Mouse (Mus musculus): ENCODE data around the gene Hmgn3.
"Not testable (repeated sequence)": the region's sequence is repeated elsewhere in the genome, so short reads cannot be mapped to it uniquely, and the experiment has no call there.

Hmgn3 gene

DNA sequence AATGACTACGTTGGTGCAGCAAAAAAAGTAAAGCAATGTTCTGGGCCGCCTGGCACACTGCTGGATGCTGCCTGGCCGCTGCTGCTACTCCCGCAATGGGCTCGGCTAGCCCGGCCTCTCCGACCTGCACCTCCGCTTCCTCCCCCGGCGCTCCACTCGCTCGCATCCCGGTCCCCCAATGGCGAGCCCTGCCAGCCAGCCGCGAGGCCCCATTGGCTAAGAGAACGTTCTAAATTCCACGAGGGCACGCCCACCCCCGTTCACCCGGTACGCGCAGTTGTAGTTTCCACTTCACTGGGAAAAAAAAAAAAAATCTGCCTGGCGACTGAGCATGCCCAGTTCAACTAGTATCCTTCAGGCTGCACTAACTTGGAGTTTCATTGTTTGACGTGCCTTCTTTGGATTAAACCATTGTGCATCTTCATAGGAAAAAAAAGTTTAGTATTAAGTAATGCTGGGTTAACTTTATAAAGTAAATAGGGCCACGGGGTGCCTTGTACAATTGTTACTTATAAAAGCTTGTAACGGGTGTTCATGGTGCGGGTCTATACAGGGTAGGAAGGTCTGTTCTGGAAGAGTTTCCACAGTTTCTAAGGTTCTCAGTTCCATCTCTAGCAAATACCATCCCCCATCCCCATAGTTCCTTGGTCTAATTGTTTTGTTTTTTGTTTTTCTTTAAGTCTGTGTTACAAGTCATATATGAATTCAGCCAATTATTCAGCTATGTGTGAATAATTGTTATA, at the start of gene Hmgn3:
Gene Hmgn3 (minus strand): TSS at position 240 of the 743 bp plus-strand sequence.
- DNase-seq (ENCODE audit: low spot score in 2 of 2) = peak; percentile 97 to 98

DNA sequence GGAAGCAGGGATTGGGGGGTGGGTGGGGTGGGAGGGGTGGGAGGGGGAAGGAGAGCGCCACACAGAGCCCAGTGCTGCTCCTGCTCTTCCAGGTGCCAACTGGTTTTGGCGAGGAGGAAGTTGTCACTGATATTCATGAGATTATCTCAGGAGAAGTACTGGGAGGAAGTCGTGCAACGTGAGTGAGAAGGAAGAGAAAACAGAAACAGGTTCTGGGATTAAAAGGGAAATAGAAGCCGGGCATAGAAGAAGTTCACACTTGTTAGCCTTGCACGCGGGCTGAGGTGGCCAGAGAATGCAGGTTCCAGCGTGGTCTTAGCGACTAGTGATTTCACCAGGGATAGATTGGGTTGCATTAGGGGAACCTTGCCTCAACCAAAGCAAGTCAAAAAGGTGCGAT, 49.3 kb upstream of the Hmgn3 start:
- no peak for DNase-seq (ENCODE audit: low spot score in 2 of 2)

DNA sequence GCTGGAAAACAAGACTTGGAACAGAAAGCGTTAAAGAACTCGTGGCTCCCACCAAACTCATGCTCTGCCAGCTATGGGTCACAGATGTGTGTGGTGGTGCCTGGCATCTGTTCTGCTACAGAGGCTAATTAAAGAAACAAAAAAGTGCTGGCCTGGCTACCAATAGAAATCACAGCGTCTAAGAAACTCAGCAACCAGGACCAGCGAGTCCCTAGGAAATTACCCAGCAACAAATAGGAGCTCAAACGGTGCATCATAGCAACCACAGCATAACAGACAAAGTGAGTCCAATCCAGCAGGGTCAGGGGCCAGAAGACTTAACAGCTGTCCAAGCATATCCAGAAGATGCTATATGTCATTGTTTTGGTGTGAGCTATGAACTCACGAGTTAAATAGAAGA, 48.5 kb upstream of the Hmgn3 start:
- DNase-seq (ENCODE audit: low spot score in 2 of 2) = no peak

DNA sequence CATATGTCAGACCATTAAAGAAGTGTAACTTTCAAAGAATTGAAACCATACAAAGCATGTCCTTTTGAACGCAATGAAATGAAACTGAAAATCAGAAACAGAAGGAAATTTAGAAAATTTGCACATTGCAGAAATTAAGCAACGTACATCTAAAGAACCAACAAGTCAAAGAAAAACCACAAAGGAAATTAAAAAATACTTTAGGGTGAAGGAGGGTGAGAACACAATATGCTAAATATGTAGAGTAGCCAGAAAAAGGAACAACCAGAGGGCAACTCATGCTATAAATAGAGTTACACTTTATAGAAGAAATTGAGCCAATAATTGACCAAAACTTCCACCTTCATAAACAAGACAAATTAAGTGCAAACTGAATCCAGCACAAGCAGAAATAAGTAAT, 41.3 kb upstream of the Hmgn3 start:
- no peak for DNase-seq (ENCODE audit: low spot score in 2 of 2)

DNA sequence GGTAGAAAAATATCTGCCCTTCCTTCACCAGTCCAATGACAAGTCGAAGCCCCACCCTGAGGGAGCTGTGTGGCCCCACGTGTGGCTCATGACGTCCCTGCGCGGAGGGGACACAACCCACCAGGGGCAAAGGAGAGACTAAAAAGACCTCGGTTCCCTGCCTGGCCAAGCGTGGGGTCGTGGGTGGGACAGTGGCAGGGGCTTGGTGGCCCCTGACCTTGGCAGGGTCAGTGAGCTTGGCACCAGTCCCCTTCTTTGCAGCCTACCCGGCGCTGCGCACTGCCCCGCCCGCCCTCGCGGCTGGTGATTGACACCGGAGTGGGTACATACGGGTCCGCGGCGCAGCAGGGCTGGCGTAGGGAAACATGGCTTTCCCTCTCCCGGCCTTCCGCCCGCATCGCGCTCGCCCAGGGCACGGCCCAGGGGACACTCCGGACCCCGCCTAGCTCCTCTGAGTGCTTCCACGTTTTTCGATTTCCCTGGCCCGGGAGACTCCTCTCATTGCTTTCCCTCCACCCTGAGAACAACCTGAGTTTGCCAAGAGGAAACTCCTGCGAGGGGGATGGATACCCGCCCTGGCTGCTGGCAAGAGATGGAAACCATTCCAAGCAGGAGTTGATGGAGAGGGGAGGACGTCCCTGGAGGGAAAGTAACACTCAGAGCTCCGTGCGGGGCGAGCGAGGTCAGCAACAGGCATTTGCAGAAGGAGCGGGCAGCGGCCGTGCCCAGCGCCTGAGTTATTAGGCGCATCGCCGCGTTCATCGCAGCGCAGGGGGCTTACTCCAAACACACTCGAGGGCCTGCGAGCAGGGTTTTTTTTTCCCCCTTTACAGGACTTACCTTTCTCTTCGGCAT, 667 bp downstream of the Hmgn3 start:
- DNase-seq (ENCODE audit: low spot score in 2 of 2) = peak; percentile 86 to 89

DNA sequence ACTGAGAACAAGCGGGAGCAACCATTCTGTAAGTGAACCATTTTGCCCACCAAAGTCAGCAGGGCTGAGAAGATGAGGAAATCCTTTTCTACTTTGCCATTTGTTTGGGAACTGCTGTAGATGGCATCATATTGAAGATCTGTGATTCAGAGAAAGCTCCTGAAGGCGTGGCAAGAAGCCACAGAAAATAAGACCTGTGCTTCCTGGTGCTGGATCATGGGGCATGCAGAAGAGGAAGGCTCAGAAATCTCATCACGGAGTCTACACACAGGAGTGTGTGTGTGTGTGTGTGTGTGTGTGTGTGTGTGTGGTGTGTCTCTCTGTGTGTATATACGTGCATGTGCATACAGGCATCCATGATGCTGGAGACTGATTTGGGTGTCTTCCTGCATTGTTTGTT, 16.7 kb downstream of the Hmgn3 start:
- no peak for DNase-seq (ENCODE audit: low spot score in 2 of 2)

DNA sequence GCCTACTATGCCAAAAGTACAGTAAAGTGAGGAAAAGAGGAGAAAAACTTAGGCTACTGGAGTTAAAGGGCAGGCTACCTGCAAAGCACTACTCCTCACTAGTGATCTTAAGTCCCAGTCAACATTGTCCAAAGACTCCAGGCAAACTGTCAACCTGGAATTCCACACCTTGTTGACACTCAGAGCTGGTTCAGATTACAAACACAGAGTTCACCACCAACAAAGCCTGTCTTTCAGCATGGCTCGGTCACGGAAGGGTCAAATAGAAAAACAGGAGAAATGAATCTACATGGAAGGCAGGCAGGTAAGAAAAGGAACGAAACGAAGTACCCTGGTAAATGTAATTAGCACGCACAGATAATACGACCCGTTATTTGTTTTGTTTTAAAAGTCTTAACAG, 18.6 kb downstream of the Hmgn3 start:
- no peak for DNase-seq (ENCODE audit: low spot score in 2 of 2)

DNA sequence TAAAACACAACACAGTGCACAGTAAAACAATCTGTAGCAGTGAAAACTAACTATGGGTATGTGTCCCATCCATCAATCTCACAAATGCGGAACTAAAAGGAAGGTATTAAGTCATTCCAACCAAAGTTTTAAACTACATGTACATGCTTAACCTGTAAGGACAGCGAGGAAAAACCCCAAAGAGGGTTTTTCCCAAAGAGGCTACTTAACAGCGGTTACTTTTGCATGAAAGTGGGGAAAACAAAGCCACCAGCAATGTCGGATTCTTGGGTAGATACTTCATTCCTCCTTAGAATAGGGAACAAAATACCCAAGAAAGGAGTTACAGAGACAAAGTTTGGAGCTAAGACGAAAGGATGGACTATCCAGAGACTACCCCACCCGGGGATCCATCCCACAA, 20.0 kb downstream of the Hmgn3 start:
- DNase-seq (ENCODE audit: low spot score in 2 of 2) = not testable (repeated sequence)

DNA sequence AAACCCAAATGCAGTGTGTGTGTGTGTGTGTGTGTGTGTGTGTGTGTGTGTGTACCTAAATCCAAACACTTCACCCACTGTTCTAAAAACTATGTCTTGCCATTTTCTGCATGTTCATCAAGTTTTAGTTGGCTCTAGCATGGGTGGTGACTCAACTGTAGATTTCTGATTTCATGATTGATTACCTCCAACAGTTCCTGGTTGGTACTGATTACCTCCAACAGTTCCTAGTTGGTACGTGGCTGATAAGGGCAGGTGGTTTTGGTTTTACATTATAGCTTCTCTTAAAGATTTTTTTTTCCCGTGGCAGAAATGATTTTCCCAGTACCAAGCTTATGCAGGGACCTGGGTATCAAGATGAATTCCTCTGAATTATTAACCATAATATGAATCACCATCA, 27.3 kb downstream of the Hmgn3 start:
- no peak for DNase-seq (ENCODE audit: low spot score in 2 of 2)

DNA sequence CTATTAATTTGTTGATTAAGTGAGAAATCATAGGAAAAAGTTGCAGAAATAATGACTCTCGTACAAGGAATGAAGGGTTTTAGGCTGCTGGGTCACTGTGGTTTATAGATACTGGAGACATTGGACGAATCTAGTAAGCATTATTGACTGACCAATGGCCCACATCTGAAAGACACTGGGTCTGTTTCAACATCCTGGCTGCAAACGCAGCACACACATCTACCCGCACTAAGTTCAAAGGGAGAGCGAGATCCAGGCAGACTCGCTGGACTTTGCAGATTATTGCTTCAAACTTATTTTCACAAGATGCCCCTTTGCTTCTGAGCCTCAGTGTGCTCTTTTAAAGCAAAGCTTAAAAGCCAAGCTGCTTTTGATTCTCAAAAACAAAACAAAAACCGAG, 29.0 kb downstream of the Hmgn3 start:
- no peak for DNase-seq (ENCODE audit: low spot score in 2 of 2)

DNA sequence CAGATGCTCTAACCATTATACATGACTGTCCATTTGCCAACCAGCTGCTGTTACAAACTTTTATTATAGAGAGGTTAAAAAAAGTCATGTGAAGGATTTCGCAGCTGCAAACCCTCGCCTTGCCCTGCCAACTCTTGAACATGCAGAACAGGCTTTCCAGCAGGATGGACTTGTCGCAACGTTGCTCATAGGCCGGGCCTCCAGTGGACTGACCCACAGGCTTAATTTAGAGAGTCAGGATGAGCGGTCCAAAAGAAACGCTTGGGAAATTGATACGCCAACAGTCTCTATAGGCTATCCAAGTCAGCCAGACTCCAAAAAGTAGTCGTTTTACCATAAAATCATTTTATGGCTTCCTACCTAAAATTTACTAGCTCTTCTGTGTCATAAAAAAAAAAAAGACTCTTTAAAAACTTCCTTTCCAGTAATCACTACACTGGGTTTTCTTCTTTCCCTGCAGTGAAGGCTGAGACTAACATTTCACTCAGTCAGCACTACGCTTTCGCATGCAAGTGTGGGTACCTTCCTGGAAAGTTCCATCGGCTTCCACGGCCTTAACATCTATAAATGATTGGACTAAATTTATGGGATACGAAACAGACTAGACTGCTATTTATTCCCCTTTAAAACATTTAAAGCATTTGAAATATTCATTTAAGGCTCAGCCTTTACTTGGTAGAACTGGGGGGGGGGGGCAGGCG, 29.6 kb downstream of the Hmgn3 start:
- DNase-seq (ENCODE audit: low spot score in 2 of 2) = no peak

DNA sequence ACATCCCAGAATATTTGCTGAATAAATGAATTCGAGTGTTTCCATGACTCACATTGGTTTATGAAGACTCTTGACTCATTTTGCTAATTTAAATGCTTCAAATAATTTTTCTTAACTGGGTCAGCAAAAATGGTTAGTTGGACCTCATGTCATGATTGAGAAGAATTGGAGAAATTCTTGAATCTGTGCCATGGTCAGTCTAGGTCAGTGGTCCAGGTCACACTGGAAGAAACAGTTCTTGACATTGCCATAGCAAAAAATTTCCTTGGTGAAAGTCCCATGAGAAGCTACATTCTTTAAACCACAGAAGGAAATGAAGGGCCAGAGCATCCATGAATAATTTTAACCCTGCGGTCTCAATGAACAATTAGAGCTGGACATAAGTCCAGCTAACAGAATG, 30.8 kb downstream of the Hmgn3 start:
- no peak for DNase-seq (ENCODE audit: low spot score in 2 of 2)

DNA sequence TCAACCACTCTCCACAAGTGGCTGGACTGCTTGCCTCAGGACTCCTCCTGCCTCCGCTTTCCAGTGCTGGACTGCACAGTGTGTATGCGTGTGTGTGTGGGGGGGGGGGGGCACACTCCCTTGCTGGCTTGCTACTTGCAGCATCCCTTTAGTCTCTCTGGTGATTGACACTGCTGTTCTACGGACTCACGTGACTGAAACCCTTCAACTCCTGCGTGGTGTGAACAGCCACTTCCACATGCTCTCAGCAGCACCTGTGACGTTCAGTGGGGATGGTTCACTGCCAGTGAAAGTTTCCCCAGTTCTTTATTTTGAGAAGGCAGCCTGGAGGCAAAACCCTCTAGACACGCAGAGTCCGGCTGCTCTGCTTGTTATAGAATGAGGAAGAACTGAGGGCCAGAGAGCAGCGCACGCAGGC, 32.7 kb downstream of the Hmgn3 start:
- DNase-seq (ENCODE audit: low spot score in 2 of 2) = no peak

DNA sequence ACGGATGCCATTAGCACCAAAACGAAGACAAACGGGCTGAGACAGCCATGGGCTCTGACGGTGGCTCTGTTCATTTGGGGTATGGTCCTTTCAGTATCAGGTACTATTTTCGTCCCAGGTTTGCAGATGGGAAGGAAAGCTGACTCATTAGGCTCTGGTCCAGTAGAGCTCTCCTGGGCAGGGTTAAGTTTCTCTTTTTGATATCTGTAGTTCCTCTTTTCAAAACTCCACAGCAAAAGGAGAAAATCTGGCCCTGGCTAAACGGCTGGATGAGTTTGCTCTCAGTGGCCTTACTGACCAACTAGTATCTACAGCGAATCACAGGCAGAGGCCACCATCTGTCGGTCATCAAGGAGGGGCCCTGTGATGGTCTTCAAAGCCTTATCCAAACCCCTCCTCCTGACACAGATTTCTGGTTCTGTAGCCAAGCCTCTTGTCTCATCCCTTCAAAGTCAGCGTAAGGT, 34.1 kb downstream of the Hmgn3 start:
- DNase-seq (ENCODE audit: low spot score in 2 of 2) = no peak

DNA sequence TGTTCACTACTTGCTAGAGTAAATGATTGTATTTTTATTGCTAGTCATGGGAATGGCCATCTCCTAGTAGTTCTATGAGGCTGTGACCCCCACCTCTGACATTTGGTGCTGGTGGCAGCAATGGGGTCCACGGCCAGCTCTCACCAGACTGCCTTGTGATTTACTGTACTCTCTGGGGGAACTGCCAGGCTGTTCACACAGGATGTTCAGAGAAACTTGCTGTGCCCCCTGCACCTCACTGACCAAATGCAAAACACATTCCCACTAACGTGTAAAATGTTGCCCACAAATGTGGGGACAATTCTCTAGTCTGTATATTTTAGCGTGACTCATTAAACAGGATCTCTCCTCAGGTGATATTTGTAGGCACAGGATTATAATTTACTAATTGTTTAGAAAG, 34.7 kb downstream of the Hmgn3 start:
- no peak for DNase-seq (ENCODE audit: low spot score in 2 of 2)

DNA sequence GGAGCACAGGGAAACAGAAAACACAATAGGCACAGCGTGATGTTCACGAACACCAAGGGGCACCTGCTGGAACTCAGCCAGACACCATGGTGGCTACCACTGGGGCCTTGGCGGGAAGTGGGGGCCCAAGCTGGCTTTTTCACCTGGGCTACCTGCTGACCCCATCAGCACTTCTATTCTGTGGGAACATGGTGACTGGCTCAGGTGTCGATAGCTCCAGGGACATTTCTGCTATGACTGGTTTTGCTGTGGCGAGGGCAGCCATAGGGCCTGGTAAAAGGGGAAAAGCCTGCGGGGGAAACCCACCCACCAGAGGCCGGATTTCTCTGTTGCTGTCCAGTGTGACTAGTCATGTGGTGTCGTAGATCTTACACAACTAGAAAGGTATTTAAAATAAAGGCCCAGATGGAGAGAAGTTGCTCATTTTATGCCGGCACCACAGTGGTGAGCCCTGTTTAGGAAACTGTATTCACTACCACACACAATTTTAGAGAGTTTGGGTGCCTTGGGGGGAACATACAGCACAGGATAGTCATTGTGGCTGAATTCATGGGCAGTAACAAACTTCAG, 35.3 kb downstream of the Hmgn3 start:
- no peak for DNase-seq (ENCODE audit: low spot score in 2 of 2)

DNA sequence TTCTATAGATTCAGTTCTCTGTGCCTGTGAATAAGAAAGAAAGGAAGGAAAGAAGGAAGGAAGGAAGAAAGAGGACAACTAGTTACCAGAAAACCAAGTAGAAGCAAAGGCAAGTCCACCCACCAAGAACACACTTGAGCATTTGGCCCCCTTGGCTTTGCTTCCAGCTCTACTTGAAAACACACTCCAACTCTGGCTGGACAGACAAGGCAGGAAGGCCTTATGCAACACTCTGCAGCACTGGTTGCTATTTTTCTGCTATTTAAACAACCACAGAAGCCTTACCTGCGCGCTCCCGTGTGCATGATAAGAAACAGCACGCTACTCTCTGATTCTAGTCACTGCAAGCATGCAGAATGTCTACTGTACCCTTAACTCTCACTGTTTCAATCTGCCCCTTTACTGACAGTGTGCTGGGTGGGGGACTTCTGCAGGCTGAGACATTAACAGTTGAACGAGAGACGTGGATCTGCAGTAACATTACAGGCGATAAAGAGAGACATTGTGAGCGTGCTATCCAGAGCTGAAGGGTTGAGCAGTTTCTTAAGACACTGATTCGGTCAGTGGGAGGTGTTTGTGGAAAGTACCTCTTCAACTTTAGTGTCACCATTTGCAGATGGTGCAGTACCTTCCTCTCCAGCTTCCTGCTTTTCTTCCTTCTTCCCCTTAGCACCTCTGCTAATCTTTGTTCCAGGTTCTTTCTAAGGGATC, 35.9 kb downstream of the Hmgn3 start:
- DNase-seq (ENCODE audit: low spot score in 2 of 2) = no peak

DNA sequence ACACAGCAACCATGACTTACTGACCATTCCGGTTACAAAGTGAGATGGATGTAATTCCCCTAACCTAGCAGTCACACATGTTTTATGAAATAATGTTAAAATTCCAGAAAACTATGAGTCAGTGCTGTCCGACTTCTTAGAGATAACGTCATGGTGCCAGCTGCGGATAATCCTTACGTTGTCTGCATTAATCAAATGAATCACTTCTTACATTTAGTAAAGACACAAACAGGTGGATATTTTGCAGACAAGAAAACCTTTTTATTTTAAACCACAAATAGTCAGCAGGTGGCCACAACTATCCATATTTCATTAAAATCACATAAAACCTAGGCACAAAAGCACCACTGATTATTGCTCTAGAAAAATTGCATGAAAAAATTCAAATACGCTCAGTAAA, 36.8 kb downstream of the Hmgn3 start:
- DNase-seq (ENCODE audit: low spot score in 2 of 2) = no peak

DNA sequence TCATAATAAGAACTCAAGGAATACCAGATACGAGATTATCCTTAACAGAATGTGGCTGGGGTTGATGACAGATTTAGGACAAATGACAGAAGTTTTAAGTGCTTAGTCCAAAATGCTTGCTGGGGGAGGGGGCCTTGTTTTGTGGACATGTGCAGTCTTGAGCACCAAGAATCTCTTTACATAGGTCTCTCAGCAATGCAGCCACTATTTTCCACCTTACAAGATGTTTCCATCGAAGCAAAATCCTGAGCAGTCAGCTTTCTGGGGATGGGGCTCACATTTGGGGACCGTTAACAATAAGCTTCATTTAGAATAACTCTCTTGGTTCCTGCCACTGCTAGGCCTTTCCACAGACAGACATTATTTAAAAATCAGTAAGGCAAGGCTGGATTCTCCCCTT, 37.7 kb downstream of the Hmgn3 start:
- DNase-seq (ENCODE audit: low spot score in 2 of 2) = no peak

DNA sequence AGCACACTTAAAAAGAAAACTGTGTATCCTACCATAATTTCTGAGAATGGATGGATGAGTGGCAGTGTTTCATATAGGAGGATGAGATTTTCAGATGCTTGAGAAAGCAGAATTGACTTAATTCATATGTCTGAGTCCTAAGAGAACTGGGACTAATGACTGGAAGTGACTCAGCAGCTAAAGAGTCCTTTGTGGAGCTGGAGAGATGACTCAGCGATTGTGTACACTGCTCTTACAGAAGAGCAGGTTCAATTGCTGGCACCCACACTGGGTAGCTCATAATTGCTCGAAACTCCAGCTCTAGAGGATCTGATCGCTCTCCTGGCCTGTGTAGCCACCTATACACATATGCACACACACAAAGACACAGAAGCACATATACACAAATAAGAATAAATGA, 42.7 kb downstream of the Hmgn3 start:
- no peak for DNase-seq (ENCODE audit: low spot score in 2 of 2)

DNA sequence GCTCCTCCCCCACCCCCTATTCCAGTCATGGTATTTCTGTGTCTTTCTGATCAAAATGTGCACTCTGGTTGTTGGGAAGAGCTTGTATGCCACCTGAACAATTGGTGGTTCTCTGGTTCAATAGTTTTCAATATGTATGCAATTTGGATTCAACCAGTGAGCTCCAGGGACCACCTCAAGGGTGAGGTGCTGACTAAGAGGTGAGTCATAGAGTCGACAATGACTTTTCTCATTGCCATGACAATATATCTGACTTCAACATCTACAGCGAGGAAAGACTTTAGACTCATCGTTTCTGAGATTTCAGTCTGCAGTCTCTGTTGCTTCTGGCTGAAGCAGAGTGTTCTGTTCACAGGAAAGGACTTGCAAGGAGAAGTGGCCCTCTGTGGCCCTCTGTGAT, 44.8 kb downstream of the Hmgn3 start:
- no peak for DNase-seq (ENCODE audit: low spot score in 2 of 2)

DNA sequence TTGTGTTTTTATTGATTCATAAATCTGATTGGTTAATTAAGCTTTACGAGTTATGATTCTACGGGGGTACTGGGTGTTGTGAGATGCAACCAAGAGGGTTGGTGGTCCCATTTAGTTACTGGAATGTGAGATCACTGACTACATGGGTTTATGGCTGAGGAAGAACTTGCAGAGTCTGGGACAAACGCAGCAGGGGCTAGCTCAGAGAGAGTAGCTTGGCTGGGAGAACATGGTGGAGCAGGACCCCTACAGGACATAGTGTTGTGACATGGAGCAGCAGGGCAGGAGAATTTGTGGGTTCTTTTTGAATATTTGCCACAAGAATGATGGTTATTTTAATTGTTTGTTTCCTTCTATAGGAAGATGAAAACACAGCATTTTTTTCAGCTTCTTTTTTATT, 45.7 kb downstream of the Hmgn3 start:
- DNase-seq (ENCODE audit: low spot score in 2 of 2) = no peak

Data from right cerebral cortex, postnatal 10 days (tissue).